ENCODE assay signal across 18 mouse cellular contexts in the genomic region with DNA sequence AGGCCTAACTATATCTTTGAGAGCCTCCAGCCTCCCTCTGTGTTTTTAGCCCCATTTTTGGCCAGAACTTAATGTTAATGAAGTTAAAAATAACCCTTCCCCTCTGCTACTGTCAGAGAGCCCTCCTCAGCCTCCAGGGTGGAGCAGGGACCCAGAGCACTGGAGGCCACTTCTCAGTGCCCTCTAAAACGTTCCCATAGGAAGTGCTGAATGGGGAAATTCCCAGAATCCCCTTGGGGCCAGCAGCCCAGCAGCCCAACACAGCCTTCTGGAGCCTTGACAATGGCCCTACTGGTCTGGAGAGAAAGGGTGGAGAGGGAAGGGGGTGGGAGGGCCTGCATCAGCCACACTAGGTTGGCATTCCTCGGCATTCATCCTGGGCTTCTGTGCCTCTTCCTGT. TPM values are rescaled to one million over a fixed set of nuclear protein-coding genes. Genes with fewer than 3 reads are reported as not detected.
DNase-seq lines count a peak whose midpoint lies in the region; ATAC-seq and TF ChIP-seq lines count a peak whose summit lies in the region.
"Had no signal": no experiment of that assay in that cellular context is flagged by ENCODE, and none has a peak within 500 bp of the region (broad histone marks: within the 10 kb centered on the region; RNA-seq: fewer than 3 reads in every experiment).

No protein-coding gene starts in this region.

- no peak for TF ChIP-seq CTCF in midbrain, postnatal 0 days (IDR thresholded peaks at IDR 0.05)

- H3K4me3 ChIP-seq in kidney, embryonic 15.5 days (replicated peaks): no peak overlapping the region
- H3K4me3 ChIP-seq in midbrain, embryonic 10.5 days: no peak overlapping the region
- no peak overlapping the region for H3K4me3 ChIP-seq in midbrain, postnatal 0 days (ENCODE audit: low read depth, low read length)
- H3K4me3 ChIP-seq in limb, embryonic 10.5 days: no peak overlapping the region
- H3K4me3 ChIP-seq: embryonic facial prominence, embryonic 13.5 days; left cerebral cortex, adult 2 months; liver, embryonic 12.5 days; midbrain, embryonic 12.5 days had no signal

- ATAC-seq in kidney, embryonic 15.5 days (replicated peaks; ENCODE audit: low FRiP score): no peak
- ATAC-seq in midbrain, postnatal 0 days (ENCODE audit: low FRiP score): no peak
- ATAC-seq: liver, embryonic 12.5 days had no signal

- peaks cover 10% of the 10 kb centered on the region; the same call in 1 of the 2 replicates for H3K36me3 ChIP-seq in kidney, embryonic 15.5 days
- H3K36me3 ChIP-seq in midbrain, embryonic 10.5 days: no peaks in the 10 kb centered on the region
- 0 out of 2 replicates have a peak, but pooled peaks cover 2% of the 10 kb centered on the region for H3K36me3 ChIP-seq in midbrain, postnatal 0 days (ENCODE audit: insufficient read depth, low read length)
- H3K36me3 ChIP-seq in limb, embryonic 10.5 days: no peaks in the 10 kb centered on the region
- H3K36me3 ChIP-seq: embryonic facial prominence, embryonic 13.5 days; liver, embryonic 12.5 days; midbrain, embryonic 12.5 days had no signal

- H3K27me3 ChIP-seq in kidney, embryonic 15.5 days: no peaks in the 10 kb centered on the region
- H3K27me3 ChIP-seq in midbrain, embryonic 10.5 days (ENCODE audit: low read depth, poor library complexity, severe bottlenecking): peaks cover 38% of the 10 kb centered on the region
- H3K27me3 ChIP-seq in midbrain, postnatal 0 days (ENCODE audit: insufficient read depth, low read length): no peaks in the 10 kb centered on the region
- H3K27me3 ChIP-seq in limb, embryonic 10.5 days (ENCODE audit: low read depth, poor library complexity, severe bottlenecking): peaks cover 12% of the 10 kb centered on the region

- H3K9ac ChIP-seq in kidney, embryonic 15.5 days: no peak overlapping the region
- no peak overlapping the region for H3K9ac ChIP-seq in midbrain, postnatal 0 days (replicated peaks; ENCODE audit: low read length, poor library complexity, severe bottlenecking)
- H3K9ac ChIP-seq: embryonic facial prominence, embryonic 13.5 days; liver, embryonic 12.5 days; midbrain, embryonic 12.5 days had no signal

- H3K4me1 ChIP-seq in kidney, embryonic 15.5 days: peaks cover 13% of the 10 kb centered on the region
- peaks cover 37% of the 10 kb centered on the region for H3K4me1 ChIP-seq in midbrain, embryonic 10.5 days
- no peaks in the 10 kb centered on the region for H3K4me1 ChIP-seq in midbrain, postnatal 0 days (ENCODE audit: insufficient read depth, low read length)
- H3K4me1 ChIP-seq in limb, embryonic 10.5 days: peaks cover 8% of the 10 kb centered on the region

- intact Hi-C loops in heart, postnatal 36 days (cut with DNase I): loop anchor here (1.0 kb wide), 1 partner anchor 48 kb away; no protein-coding TSS in a partner anchor

- peak overlapping the region; percentile 64; the same call in 1 of the 2 replicates for H3K27ac ChIP-seq in kidney, embryonic 15.5 days
- peak overlapping the region; percentile 85 for H3K27ac ChIP-seq in midbrain, embryonic 10.5 days (replicated peaks)
- no peak overlapping the region for H3K27ac ChIP-seq in midbrain, postnatal 0 days (ENCODE audit: low read depth, low read length)
- H3K27ac ChIP-seq in limb, embryonic 10.5 days: peak overlapping the region; percentile 48; the same call in 1 of the 2 replicates
- H3K27ac ChIP-seq: embryonic facial prominence, embryonic 13.5 days; liver, embryonic 12.5 days had no signal

- peak; percentile 97 for DNase-seq in heart, adult 11 months
- DNase-seq in heart, postnatal 36 days: no peak
- DNase-seq in kidney, postnatal 14 days: no peak
- no peak for DNase-seq in midbrain, embryonic 10.5 days (ENCODE audit: low spot score)
- no peak for DNase-seq in midbrain, postnatal 0 days (ENCODE audit: low spot score)
- DNase-seq in limb, embryonic 10.5 days (ENCODE audit: low spot score): no peak
- no peak for DNase-seq in cerebellum, adult 18-20 months
- DNase-seq: adrenal gland, postnatal 36 days; cerebellum, adult 9-10 months; kidney, adult 8-10 months; lung, postnatal 10 days; right cerebral cortex, postnatal 25 days; thymus, postnatal 14 days had no signal

- 37% methylated on average over 2 of the region's 2 CpGs for WGBS in kidney, embryonic 15.5 days
- whole genome bisulfite sequencing in midbrain, embryonic 10.5 days: 66% methylated on average over 2 of the region's 2 CpGs
- 66% methylated on average over 2 of the region's 2 CpGs for WGBS in midbrain, postnatal 0 days
- WGBS in limb, embryonic 10.5 days: 68% methylated on average over 2 of the region's 2 CpGs

- H3K4me2 ChIP-seq in kidney, embryonic 15.5 days: no peak overlapping the region
- no peak overlapping the region for H3K4me2 ChIP-seq in midbrain, postnatal 0 days (ENCODE audit: low read depth, low read length, poor library complexity, severe bottlenecking)
- H3K4me2 ChIP-seq: embryonic facial prominence, embryonic 13.5 days; midbrain, embryonic 12.5 days had no signal

- no peaks in the 10 kb centered on the region for H3K9me3 ChIP-seq in kidney, embryonic 15.5 days (replicated peaks)
- no peaks in the 10 kb centered on the region for H3K9me3 ChIP-seq in midbrain, embryonic 10.5 days (replicated peaks)
- no peaks in the 10 kb centered on the region for H3K9me3 ChIP-seq in midbrain, postnatal 0 days (ENCODE audit: low read length)
- H3K9me3 ChIP-seq in limb, embryonic 10.5 days (replicated peaks): no peaks in the 10 kb centered on the region
- H3K9me3 ChIP-seq: embryonic facial prominence, embryonic 13.5 days; liver, embryonic 12.5 days; midbrain, embryonic 12.5 days had no signal

RNA-seq across cellular contexts. Expression of gene Pdgfb, which starts 11.2 kb away (rescaled TPM):
- 10 to 100 TPM; 30.4 to 31.3 TPM for total RNA-seq in heart, postnatal 36 days (2021)
- polyA plus RNA-seq in kidney, embryonic 15.5 days (2015; fragmentation: Nextera tagmentation; extraction: Ambion mirVana): 3.8 and 5.1 TPM in 2 replicates
- polyA plus RNA-seq in midbrain, embryonic 10.5 days (2016; fragmentation: Nextera tagmentation; extraction: Ambion mirVana): 1.4 and 1.7 TPM in 2 replicates
- total RNA-seq in midbrain, postnatal 0 days (2014; rRNA removed): 20.5 and 24.4 TPM in 2 replicates
- polyA plus RNA-seq in midbrain, postnatal 0 days (2015; fragmentation: Nextera tagmentation; extraction: Ambion mirVana): 8.7 and 9.2 TPM in 2 replicates
- 1.5 and 2.0 TPM in 2 replicates for polyA plus RNA-seq in limb, embryonic 10.5 days (2016; fragmentation: Nextera tagmentation; extraction: Ambion mirVana)

RNA-seq across cellular contexts. Expression of gene Cbx7, which starts 32.7 kb away (rescaled TPM):
- total RNA-seq in heart, postnatal 36 days (2021): 10 to 100 TPM; 13.2 to 16.6 TPM
- polyA plus RNA-seq in kidney, embryonic 15.5 days (2015; fragmentation: Nextera tagmentation; extraction: Ambion mirVana): 2.9 and 3.0 TPM in 2 replicates
- polyA plus RNA-seq in midbrain, embryonic 10.5 days (2016; fragmentation: Nextera tagmentation; extraction: Ambion mirVana): 2.9 and 3.5 TPM in 2 replicates
- total RNA-seq in midbrain, postnatal 0 days (2014; rRNA removed): 7.7 and 14.9 TPM in 2 replicates
- polyA plus RNA-seq in midbrain, postnatal 0 days (2015; fragmentation: Nextera tagmentation; extraction: Ambion mirVana): 3.4 and 3.5 TPM in 2 replicates
- polyA plus RNA-seq in limb, embryonic 10.5 days (2016; fragmentation: Nextera tagmentation; extraction: Ambion mirVana): 1.1 and 1.3 TPM in 2 replicates
